Mouse (Mus musculus) cerebellum, adult 8-10 months (tissue): Measurements from ENCODE around the gene Atcay.
A peak's percentile ranks its signal among the peaks of the same experiment; 100 is the strongest.
"Not testable (repeated sequence)": the region's sequence is repeated elsewhere in the genome, so short reads cannot be mapped to it uniquely, and the experiment has no call there.

Source experiments
- DNase-seq: peaks from one replicate; pipeline ENCODE4 v3.0.0; 2022

Atcay gene

DNA sequence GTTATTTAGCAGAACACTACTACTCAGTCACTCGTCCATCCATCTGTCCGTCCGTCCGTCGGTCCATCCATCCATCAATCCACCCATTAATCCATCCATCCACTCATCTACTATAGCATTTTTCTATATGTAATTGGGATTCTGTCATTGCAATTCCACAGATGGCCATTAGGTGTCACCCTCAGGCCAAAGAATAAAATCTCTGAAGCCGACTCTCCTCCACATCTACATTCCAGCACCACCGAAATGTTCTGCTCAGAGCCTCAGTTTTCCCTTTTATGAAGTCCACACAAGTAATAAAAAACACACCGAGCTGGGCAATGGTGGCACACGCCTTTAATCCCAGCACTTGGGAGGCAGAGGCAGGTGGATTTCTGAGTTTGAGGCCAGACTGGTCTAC is 32.4 kb downstream of the Atcay start:
- peak; percentile 79 for DNase-seq

DNA sequence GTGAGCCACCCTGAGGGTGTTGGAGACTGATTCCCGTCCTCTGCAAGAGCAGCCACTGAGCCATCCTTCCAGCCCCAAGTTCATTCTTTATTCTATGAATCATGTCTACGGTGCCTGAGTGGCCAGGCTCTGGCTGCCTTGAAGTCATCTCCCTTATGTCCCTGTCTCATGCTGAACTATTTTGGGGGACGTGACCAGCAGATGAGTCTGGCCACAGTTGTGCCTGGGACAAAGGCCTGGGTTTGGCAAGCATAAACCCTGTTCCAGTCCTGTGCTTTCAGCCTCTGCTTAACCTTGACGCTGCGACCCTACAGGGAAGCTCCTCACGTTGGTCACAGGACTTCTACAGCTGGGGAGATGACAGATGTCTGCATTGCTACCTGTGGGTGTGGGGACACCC is 33.3 kb downstream of the Atcay start:
- no peak for DNase-seq

DNA sequence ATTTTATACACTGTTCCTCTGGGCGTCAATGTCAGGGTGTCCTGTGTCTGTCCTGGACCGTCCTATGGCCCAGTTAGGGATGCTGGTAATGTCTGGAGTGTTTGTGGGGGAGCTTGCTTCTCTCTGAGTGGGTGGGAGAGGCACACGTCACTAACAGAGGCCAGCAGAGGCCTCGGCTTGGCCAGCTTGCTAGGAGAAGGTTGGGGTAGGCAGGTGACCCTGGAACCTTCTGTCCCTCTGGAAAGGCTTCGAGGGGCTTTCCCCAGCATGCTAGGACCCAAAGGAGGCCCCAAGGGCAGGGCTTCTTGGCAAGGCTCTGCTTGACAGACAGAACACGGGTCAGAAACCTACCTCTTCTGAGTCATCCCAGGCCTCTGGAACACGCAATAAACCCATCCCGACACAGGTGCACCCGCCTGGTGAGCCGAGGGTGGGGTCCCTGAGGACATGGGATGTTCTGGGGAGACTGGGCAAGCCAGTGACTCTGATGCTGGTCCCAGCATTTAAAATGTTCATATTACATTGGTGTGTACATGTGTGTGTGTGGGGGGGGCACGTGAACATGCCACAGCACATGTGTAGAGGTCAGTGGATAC is 34.1 kb downstream of the Atcay start:
- no peak for DNase-seq

DNA sequence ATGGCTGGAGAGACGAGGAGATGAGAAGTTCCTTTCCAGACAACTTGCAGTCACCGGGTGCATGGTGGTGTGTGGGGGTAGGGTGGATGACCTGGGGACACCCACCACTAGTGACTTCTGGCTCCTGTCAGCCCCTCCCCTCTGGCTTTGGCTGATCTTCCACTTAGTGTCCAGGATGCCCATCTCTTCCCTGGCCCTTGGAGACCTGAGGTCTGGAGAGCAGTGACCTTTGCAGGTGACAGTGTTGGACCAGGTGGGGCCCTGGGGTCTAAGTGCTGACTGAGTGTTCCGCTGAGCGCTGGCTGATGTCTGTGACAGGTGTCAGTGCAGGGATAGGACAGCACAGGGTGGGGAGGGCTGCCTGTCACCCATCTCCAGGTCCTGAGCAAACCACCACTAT is 35.3 kb downstream of the Atcay start:
- DNase-seq = no peak

DNA sequence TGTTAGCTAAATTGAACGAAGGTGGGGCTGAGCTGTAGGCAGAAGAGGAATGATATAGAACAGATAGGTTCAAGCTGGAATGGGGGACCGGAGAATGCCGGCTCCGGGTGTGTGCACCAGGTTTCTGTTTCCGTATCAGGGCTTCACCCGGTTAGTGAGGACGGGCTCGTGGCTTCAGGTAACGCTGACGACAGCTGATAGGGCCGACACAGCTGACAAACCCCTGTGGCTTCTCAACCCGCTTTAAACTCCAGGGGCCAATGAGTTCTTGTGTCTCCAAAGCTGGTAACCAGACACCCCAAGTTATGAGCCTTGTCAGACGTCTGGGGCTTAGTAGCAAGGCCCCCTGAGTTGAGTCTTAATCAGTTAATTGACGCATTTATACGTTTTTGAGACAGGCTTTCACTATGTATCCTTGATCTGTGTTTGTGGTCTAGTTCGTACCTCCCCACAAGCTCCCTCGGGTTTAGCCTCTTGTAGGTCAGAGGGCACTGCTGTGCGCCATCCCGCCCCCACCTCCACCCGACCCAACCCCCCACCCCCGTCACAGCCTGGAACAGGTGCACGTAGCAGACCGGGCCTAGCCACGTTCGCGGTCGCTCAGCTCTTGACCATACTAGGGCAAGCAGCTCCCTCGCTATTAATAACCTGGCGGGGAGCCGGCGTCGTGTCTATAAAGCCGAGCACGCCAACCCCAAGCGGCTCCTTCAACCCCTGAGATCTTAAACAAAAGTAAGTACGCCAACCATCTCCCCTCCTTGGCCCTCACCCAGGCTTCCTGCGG is 36.5 kb downstream of the Atcay start:
- DNase-seq = peak; percentile 49

DNA sequence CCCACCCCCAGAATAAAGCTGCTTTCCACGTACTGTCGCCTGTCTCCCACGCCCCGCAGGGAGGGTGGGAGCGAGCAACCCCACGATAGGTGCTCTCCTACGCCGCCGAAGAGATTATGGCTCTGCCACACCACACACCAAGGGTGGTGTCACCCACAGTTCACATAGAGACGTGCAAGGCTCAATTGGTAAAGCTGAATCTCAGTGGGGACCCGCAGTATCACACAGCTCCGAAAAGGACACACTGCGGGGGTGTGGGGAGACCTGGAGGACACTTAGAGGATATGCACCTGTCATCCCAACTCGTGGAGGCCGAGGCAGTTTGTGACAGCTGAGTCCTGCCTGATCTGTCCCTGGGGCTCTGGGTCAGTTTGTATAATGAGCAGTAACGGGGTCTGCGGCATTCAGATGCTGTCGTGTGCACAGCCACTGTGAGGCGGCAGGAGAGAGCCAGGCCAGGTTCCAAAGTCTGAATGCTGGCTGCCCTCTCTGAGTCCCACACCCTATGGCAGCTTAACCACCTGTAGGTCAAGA is 37.6 kb downstream of the Atcay start:
- peak; percentile 64 for DNase-seq

DNA sequence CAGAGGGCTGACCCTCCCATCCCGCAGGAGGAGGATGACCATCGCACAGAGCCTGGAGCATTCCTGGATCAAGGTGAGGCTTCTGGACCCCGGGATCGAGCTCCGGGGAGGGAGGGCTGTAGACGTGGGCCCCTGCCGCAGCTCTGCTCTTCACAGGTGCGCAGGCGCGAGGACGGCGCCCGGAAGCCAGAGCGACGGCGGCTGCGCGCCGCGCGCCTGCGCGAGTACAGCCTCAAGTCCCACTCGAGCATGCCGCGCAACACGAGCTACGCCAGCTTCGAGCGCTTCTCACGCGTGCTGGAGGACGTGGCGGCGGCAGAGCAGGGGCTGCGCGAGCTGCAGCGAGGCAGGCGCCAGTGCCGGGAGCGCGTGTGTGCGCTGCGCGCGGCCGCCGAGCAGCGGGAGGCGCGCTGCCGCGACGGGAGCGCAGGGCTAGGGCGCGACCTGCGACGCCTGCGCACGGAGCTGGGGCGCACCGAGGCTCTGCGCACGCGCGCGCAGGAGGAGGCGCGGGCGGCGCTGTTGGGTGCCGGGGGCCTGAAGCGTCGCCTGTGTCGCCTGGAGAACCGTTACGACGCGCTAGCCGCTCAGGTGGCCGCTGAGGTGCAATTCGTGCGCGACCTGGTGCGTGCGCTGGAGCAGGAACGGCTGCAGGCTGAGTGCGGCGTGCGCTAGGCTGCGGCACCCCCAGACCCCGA is 38.2 kb downstream of the Atcay start:
- DNase-seq = peak; percentile 87

DNA sequence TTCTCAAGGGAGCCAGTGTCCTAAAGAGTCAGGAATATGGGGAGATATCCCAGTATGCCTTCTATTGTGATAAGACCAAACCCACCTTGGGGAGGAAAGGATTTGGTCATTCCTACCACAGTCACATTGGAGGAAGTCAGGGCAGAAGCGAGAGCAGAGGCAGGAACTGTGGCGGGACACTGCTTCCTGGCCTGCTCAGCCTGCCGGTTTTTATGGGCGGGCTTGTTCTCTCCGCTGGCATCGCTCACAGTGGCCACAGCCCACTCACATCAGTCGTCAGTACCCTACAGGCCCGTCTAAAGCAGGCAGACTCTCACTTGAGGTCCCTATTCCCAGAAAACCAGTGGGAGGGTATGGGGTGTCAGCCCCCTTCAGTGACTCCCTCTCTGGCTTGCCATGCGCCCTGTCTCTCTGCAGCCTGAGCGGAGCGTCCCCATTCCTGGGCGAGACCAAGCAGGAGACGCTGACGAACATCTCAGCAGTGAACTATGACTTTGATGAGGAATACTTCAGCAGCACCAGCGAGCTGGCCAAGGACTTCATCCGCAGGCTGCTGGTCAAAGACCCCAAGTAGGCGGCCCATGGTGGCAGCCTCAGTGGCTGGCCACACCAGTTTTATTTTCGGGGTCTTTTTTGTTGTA is 39.2 kb downstream of the Atcay start:
- DNase-seq = no peak

DNA sequence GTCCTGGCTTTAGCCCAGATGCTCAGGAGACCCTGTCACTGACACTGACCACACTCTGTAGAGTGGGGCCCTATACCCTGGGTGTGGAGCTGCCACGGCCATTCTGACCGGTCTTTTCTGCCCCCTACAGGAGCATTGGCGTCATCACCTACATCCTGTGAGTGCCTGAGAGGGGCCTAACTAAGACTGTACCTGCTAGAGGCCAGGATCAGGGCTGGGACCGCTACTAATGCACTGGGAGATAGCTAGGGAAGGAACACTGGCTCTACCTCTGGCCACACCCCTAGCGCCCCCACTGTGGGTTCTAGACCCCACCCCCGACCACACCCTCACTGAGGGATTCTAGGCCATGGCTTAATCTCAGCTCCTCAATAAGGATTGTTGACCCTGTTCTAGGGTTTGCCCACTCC is 39.7 kb downstream of the Atcay start:
- no peak for DNase-seq

DNA sequence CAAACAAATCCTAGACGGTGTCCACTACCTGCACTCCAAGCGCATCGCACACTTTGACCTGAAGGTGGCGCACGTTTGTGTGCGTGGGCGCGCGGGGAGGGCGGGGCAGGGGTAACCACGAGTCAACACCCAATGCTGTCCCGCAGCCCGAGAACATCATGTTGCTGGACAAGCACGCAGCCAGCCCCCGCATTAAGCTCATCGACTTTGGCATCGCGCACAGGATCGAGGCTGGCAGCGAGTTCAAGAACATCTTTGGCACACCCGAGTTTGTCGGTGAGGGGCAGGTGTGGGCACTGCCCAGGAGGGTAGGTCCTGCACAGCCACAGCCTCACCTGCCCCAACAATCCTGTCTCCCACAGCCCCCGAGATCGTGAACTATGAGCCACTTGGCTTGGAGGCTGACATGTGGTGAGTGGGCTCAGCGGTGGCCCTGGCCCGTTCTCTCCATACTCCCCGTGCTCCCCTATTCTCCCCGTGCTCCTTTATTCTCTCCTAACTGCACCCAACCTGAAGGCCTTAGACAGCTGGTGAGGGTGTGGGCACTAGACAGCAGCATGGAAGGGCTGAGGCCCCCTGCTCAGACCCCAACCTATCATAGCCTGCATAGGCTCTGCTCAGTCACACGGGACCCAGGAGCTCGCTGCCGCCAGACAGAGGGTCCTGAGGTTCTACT is 40.3 kb downstream of the Atcay start:
- DNase-seq = peak; percentile 53

DNA sequence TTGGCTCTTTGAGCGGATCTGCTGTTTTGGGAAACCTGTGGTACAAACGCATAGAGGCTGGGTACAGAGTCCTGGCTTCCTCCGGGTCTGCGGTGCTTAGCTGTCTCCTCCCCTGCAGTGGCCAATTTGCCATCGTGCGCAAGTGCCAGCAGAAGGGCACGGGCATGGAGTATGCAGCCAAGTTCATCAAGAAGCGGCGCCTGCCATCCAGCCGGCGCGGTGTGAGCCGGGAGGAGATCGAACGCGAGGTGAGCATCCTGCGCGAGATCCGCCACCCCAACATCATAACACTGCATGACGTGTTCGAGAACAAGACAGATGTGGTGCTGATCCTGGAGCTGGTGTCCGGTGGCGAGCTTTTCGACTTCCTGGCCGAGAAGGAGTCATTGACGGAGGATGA is 40.8 kb downstream of the Atcay start:
- no peak for DNase-seq

DNA sequence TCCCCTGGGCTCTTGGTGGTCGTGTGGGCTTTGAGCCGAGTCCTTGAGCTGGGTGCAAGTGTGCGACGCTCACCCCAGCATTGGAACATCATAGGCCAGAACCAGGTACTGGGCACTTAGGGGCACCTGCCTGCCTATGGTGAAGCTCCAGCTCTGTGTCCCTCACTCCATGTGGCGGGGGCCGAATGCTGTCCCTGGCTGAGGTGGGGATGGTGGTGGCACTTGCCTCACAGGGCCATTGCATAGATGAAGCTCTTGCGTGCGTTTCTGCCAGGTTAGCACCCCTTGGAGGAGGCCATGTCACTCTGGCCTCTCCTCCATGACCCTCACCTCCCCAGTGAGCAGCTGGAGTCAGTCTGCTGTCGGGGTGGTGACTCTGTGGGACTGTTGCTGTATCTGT is 43.5 kb downstream of the Atcay start:
- DNase-seq = no peak

DNA sequence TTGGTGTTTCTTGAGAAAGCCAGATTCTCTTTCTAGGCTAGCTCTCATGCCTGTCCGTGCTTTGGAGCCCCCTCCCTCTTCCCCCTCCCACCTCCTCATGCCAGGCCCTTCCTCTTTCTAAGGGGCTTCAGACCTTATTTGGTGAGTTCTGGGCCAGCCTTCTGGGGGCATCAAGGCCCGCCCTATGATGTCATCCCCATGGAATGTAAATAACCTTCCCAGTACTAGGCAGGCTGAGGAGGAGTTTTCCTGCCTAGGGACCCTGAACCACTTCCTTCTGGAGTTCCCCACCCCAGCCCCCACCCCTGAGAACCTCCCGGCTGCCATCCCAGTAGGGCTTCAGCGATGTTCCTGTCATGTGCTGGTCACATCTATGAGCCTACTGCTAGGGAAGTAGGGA is 45.9 kb downstream of the Atcay start:
- DNase-seq = no peak

DNA sequence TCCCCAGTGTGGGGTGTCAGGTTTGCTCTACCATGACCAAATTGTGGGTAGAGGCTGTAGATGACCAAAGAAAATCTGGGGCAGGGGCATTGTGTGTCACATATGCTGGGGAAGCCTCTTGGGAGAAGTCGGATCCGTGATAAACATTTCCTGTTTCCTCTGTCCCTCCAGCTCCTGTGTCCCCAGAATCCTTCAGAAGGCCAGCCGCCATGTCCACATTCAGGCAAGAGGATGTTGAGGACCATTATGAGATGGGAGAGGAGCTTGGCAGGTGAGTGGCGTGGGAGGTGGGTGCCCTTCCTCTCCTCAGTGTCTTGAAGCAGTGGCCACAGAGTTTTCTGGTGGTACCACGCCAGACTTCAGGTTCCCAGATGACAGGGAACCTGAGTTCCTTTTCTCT is 46.8 kb downstream of the Atcay start, which contains the start of gene 4930442H23Rik:
TSS of gene 4930442H23Rik (minus strand) at position 45 of the 400 bp plus-strand sequence.
- no peak for DNase-seq

DNA sequence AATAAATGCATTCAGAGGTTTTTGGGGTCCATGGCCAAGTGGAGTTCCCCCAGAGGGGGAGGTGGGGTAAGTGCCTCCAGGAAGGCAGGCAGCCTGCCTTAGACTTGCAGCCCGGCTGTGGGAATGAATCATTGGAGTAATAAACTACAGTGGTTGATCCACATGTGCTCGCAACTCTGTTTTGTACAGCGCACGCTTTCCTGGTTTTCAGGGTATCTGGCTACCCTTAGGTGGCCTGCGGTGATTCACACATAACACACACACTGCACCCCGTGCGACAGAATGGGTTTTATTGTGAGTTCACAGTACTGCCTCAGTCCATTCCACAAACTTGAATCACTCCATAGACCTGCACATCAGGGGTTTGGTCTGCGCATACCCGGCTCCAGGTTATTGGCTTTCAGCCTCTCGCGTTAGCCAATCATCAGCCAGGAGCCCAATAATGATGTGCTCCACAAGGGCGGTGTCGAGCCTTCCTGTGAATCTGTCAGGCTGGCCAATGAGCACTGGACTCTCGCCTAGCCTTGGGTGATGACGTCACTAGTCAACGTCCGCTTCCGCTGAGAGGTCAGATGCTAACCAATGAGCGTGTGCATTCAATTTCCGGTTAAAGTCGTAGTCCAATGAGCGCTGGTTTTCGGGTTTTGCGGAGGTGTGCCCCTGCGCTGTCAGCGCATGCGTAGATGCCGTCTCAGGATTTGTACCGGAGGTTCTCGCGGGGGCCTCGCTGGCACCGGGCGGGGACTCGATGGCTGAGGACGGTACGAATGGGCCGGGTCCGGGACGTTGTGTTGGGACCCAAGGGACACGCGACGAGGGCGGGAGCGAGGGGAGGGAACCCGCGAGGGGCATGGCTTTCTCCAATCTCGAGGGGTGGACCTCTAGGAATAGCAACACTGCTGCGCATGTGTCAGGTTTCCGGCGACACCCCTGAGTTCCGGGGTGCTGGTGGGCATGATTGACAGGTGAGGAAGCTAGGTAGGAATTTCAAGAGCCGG is 48.0 kb downstream of the Atcay start, which contains the start of gene Dapk3:
TSS of gene Dapk3 (plus strand) at position 670 of the 998 bp plus-strand sequence.
- DNase-seq = peak; percentile 96

DNA sequence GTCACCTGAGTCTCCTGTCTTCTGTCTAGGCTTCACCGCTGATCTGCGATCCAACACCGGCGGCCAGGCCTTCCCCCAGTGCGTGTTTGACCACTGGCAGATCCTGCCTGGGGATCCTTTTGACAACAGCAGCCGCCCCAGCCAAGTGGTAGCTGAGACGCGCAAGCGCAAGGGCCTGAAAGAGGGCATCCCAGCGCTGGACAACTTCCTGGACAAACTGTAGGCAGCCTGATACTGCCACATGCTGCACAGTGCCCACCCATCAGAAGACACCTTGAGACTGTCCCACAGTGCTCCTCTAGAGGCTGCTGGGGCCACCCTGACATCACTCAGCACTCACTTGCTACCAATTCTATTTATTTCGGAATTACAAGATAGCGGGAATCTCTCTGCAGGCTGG is 48.8 kb downstream of the Atcay start:
- not testable (repeated sequence) for DNase-seq

DNA sequence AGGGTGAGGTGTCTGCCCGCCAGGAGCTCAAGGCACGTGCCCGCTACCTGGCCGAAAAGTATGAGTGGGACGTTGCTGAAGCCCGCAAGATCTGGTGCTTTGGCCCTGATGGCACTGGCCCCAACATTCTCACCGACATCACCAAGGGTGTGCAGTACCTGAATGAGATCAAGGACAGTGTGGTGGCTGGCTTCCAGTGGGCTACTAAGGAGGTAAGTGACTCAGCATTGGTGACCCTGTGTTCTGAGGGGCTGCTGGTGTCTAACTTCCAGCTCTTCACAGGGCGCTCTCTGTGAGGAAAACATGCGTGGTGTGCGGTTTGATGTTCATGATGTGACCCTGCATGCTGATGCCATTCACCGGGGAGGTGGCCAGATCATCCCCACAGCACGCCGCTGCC is 49.7 kb downstream of the Atcay start:
- DNase-seq = no peak

DNA sequence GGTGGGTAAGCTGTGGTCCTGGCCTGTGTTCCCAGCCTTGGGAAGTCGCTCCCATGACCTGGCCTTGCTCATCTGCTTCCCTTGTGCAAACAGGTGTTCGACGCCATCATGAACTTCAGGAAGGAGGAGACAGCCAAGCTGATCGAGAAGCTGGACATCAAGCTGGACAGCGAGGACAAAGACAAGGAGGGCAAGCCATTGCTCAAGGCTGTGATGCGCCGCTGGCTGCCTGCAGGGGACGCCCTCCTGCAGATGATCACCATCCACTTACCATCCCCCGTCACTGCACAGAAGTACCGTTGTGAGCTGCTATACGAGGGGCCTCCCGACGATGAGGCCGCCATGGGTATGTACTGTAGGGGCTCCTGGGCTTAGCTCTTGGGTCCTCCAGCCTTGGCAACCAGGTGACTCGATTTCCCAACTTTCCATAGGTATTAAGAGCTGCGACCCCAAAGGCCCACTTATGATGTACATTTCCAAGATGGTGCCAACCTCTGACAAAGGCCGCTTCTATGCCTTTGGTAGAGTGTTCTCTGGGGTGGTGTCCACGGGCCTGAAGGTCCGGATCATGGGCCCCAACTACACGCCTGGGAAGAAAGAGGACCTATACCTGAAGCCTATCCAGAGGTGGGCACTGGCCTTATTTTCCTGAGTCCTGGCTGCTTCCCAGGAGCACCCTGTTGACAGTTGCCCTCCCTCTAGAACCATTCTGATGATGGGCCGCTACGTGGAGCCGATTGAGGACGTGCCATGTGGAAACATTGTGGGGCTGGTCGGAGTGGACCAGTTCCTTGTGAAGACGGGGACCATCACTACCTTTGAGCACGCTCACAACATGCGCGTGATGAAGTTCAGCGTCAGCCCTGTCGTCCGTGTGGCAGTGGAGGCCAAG is 50.9 kb downstream of the Atcay start:
- DNase-seq = no peak

DNA sequence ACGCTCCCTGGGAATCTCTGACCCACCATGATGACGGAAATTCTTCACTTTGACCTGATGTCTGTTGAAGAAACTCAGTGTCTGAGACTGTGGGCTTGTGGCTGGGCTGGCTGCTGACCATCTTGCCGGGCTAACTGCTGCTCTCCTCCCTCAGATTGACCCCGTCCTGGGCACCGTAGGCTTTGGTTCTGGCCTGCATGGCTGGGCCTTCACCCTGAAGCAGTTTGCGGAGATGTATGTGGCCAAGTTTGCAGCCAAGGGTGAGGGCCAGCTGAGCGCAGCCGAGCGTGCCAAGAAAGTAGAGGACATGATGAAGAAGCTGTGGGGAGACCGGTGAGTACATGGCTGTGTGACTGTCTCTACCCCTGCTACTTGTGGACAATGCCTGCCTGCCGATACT is 51.7 kb downstream of the Atcay start:
- no peak for DNase-seq
